Comparison of ENCODE assay signal across 13 mouse cellular contexts in genomic region chr10:95970744-95971212, GRCm38 (mm10). TPM values are rescaled to one million over a fixed set of nuclear protein-coding genes. Genes with fewer than 3 reads are reported as not detected.
DNase-seq lines count a peak whose midpoint lies in the region; ATAC-seq and TF ChIP-seq lines count a peak whose summit lies in the region.
"Had no signal": no experiment of that assay in that cellular context is flagged by ENCODE, and none has a peak within 500 bp of the region (broad histone marks: within the 10 kb centered on the region; RNA-seq: fewer than 3 reads in every experiment).

No protein-coding gene starts in this region.

- peaks cover 16% of the 10 kb centered on the region for H3K36me3 ChIP-seq in G1E (replicated peaks)
- H3K36me3 ChIP-seq in heart, embryonic 12.5 days, result peaks cover 12% of the 10 kb centered on the region
- H3K36me3 ChIP-seq in liver, embryonic 16.5 days (ENCODE audit: control insufficient read depth, insufficient read depth), result peaks cover 5% of the 10 kb centered on the region; the same call in 1 of the 2 replicates
- 0 out of 2 replicates have a peak, but pooled peaks cover 9% of the 10 kb centered on the region for H3K36me3 ChIP-seq in forebrain, embryonic 13.5 days (ENCODE audit: poor library complexity, severe bottlenecking)

- WGBS in heart, embryonic 12.5 days, result 2% methylated on average over 3 of the region's 3 CpGs
- 12% methylated on average over 3 of the region's 3 CpGs for WGBS in liver, embryonic 16.5 days (ENCODE audit: insufficient replicate concordance)
- 92% methylated on average over 3 of the region's 3 CpGs for WGBS in forebrain, embryonic 13.5 days

- peaks cover 13% of the 10 kb centered on the region for H3K4me1 ChIP-seq in G1E (ENCODE audit: insufficient read depth, low read depth, low read length)
- H3K4me1 ChIP-seq in heart, embryonic 12.5 days (replicated peaks), result peaks cover 23% of the 10 kb centered on the region
- peaks cover 2% of the 10 kb centered on the region; the same call in 1 of the 2 replicates for H3K4me1 ChIP-seq in liver, embryonic 16.5 days (ENCODE audit: control insufficient read depth, low read depth, low read length)
- no peaks in the 10 kb centered on the region for H3K4me1 ChIP-seq in forebrain, embryonic 13.5 days
- H3K4me1 ChIP-seq: hindbrain, embryonic 10.5 days had no signal

- H3K27me3 ChIP-seq in G1E (ENCODE audit: insufficient read depth, low read length), result no peaks in the 10 kb centered on the region
- no peaks in the 10 kb centered on the region for H3K27me3 ChIP-seq in heart, embryonic 12.5 days (replicated peaks)
- H3K27me3 ChIP-seq in liver, embryonic 16.5 days (ENCODE audit: control insufficient read depth, insufficient read depth, low read depth, low read length), result no peaks in the 10 kb centered on the region
- no peaks in the 10 kb centered on the region for H3K27me3 ChIP-seq in forebrain, embryonic 13.5 days
- H3K27me3 ChIP-seq: Patski had no signal

- ATAC-seq in G1E (ENCODE audit: extremely low read depth, insufficient number of reproducible peaks, low FRiP score, poor library complexity, severe bottlenecking), result no peak; the same call in 1 of the 2 replicates
- no peak for ATAC-seq in heart, embryonic 12.5 days (ENCODE audit: insufficient number of reproducible peaks, low FRiP score)
- no peak for ATAC-seq in liver, embryonic 16.5 days (ENCODE audit: low read depth)
- ATAC-seq in forebrain, embryonic 13.5 days, result no peak
- ATAC-seq: Patski had no signal

- H3K4me2 ChIP-seq in heart, embryonic 12.5 days, result peak overlapping the region; percentile 63
- H3K4me2 ChIP-seq in liver, embryonic 16.5 days (ENCODE audit: low read depth, low read length), result peak overlapping the region; percentile 44
- no peak overlapping the region for H3K4me2 ChIP-seq in forebrain, embryonic 13.5 days

- TF ChIP-seq CTCF in G1E (IDR thresholded peaks at IDR 0.05; ENCODE audit: low read depth, low read length), result no peak

- H3K9me3 ChIP-seq in G1E (replicated peaks), result no peaks in the 10 kb centered on the region
- H3K9me3 ChIP-seq in heart, embryonic 12.5 days (replicated peaks), result no peaks in the 10 kb centered on the region
- no peaks in the 10 kb centered on the region for H3K9me3 ChIP-seq in liver, embryonic 16.5 days (replicated peaks; ENCODE audit: control insufficient read depth, low read length)
- no peaks in the 10 kb centered on the region for H3K9me3 ChIP-seq in forebrain, embryonic 13.5 days (replicated peaks)
- H3K9me3 ChIP-seq: hindbrain, embryonic 10.5 days had no signal

- peak overlapping the region; percentile 14; the same call in 1 of the 2 replicates for H3K4me3 ChIP-seq in G1E (ENCODE audit: low read depth, low read length)
- peak overlapping the region; percentile 25; the same call in 1 of the 2 replicates for H3K4me3 ChIP-seq in heart, embryonic 12.5 days
- H3K4me3 ChIP-seq in liver, embryonic 16.5 days (ENCODE audit: low read depth, low read length), result 0 out of 2 replicates have a peak overlapping the region, but pooled peaks have one; percentile 21
- no peak overlapping the region for H3K4me3 ChIP-seq in forebrain, embryonic 13.5 days
- H3K4me3 ChIP-seq: hindbrain, embryonic 10.5 days had no signal

- DNase-seq in 416B (ENCODE audit: low read depth), result peak; percentile 37
- no peak for DNase-seq in G1E (ENCODE audit: low spot score)
- DNase-seq in layer of hippocampus, adult 8-10 months (ENCODE audit: low spot score in 2 of 2), result no peak
- no peak for DNase-seq in left cerebral cortex, adult 11 months (ENCODE audit: low spot score)
- DNase-seq in thymus, postnatal 25 days, result no peak
- DNase-seq: adrenal gland, postnatal 36 days; cerebellum, postnatal 14 days; right cerebral cortex, postnatal 25 days had no signal

- H3K27ac ChIP-seq in heart, embryonic 12.5 days (ENCODE audit: poor library complexity, severe bottlenecking), result peak overlapping the region; percentile 81
- no peak overlapping the region for H3K27ac ChIP-seq in liver, embryonic 16.5 days (ENCODE audit: low read length)
- H3K27ac ChIP-seq in forebrain, embryonic 13.5 days, result no peak overlapping the region
- H3K27ac ChIP-seq: hindbrain, embryonic 10.5 days had no signal

- no peak overlapping the region for H3K9ac ChIP-seq in heart, embryonic 12.5 days
- no peak overlapping the region for H3K9ac ChIP-seq in liver, embryonic 16.5 days (ENCODE audit: low read depth, low read length)
- H3K9ac ChIP-seq in forebrain, embryonic 13.5 days, result no peak overlapping the region

RNA-seq across cellular contexts. Expression of gene Eea1, which starts 30.3 kb away (rescaled TPM):
- total RNA-seq in G1E (2014; fragmentation: Nextera tagmentation) (31.6 and 34.8 TPM in 2 replicates), G1E (2017) (29.6 and 36.7 TPM in 2 replicates)
- polyA plus RNA-seq in G1E (2012), result 4.6 and 4.9 TPM in 2 replicates
- polyA plus RNA-seq in heart, embryonic 12.5 days (2016; fragmentation: Nextera tagmentation; extraction: Ambion mirVana), result 22.1 and 23.8 TPM in 2 replicates
- polyA plus RNA-seq in liver, embryonic 16.5 days (2015; fragmentation: Nextera tagmentation; extraction: Ambion mirVana), result 7.5 and 7.8 TPM in 2 replicates
- total RNA-seq in layer of hippocampus, adult 8-10 months (2022), result 10 to 100 TPM; 34.0 to 38.8 (median 36.3) TPM
- polyA plus RNA-seq in forebrain, embryonic 13.5 days (2015; fragmentation: Nextera tagmentation; extraction: Ambion mirVana), result 17.0 and 17.5 TPM in 2 replicates
